Mouse (Mus musculus) layer of hippocampus, adult 9-11 months (tissue): ENCODE data around the gene Babam2.
"Not testable (repeated sequence)": the region's sequence is repeated elsewhere in the genome, so short reads cannot be mapped to it uniquely, and the experiment has no call there.

Experiments used
- DNase-seq: peaks from one replicate; pipeline ENCODE4 v3.0.0; 2022

The Babam2 gene

DNA sequence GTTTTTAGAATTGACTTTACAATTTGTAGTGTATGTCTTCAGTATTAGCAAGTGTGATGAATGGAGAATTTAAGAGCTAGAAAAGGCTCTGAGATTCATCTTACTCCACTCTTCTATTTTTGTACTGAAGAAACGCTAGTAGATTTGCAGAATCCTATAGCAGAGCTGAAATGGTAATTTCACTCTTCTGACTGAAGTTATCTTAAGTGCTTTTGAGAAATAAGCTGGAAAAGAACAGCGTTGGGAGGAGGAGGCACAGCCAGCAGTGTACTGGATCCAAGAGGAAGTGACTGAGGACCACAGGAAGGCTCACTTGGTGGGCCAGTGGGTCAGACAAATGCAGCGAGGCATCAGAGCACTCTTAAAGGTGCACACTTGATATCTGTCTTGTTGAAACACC is 90.1 kb downstream of the Babam2 start:
- no peak for DNase-seq

DNA sequence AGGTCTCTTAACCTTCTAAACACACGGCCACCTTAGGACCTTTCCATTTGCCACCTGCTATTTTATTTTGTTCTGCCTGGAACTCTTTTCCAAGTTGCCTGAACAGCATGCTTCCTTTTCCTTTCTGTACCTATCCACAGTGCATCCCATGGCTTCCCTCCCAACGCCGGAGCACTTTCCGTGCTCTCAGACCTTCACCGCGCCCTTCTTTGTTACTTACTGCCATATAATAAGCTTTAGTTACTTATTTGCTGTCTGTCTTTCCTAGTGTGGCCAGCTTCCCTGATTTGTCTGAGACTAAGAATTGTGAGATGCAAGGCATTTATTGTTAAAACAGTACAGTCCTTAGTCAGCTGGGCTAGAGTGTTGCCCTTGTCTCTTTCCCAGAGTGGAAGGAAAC is 94.9 kb downstream of the Babam2 start:
- no peak for DNase-seq

DNA sequence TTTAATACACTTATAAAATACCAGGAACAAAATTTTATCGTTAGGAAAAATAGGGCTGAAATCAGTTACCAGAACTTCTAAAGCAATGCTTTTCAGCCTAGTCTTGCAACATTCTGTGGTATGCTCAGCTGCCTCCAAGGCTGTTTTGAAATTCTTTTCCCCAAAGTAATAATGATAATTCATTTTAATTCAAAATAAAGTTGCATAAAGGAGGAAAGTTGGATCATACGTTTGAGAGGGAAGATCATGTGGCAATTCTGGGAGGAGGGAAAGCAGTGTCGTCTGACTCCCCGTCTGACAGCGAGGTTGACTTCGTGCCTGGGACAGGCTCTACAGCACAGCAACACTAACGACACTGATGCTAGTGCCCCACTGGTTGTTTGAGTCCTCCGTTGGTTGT is 95.4 kb downstream of the Babam2 start:
- DNase-seq = no peak

DNA sequence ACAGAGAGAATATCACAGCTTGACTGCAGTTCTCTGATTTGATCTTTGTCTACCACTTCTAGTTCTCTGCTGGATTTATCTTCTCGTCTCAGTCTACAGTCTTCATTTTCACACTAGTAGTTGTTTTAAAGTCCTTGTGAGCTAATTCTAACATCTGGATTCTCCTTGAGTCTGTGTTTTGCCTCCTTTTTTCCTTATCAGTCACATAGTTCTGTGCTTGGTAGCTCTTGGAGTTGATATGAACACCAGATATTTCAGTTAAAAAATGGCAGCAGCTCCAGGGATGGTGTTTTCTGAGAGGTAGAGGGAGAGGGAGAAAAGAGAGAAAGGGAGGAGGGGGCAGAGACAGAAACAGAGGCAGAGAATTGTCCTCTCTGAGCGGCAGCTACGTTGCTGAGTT is 97.9 kb downstream of the Babam2 start:
- no peak for DNase-seq

DNA sequence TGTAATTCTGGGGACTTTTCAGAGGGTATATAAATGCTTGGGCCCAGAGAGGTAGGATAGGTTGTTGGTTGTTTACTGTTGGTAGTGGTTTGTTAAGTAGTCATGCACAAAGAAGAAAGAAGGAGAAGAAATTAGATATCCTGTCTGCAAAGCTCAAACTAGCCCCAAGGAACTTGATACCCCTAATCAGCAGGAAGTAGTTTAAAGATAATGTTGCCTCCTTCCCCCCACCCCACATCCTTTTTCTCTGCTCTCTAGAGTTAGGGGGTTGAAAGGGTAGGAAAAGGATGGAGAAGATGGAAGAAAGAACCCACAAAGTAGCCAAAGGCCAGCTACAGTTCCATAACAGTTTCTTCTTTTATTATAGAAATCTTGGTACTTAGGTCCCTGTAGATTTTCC is 99.5 kb downstream of the Babam2 start:
- DNase-seq = no peak

DNA sequence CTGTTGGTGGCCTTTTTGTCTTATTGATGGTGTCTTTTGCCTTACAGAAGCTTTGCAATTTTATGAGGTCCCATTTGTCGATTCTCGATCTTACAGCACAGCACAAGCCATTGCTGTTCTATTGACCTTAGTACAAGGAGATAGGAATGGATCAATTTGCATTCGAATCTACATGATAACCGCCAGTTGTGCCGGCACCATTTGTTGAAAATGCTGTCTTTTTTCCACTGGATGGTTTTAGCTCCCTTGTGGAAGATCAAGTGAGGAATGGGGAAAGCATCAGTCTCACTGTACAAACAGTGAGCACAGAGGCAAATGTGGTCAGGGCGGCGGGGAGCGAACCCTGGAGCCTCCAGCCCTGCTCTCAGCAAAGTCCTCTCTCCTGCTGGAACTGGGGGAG is 106.7 kb downstream of the Babam2 start:
- DNase-seq = not testable (repeated sequence)

DNA sequence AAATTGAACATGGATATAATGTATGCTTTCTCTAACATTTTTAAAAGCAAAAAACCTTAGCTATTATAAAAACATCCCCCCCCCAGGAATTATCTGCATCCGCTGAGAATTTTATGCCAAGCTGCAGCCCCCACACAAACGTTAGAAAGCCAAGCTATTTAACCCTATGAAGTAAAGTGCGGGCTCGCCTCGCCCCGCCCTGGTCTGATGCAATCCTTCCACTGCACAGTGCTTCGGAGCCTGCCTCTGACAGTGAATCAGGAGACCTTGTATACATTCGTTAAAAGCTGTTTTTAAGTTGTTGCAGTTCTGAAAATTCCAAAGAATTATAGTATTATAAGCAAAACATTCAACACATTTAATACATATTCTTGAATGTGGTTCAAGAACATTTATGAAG is 107.3 kb downstream of the Babam2 start:
- no peak for DNase-seq

DNA sequence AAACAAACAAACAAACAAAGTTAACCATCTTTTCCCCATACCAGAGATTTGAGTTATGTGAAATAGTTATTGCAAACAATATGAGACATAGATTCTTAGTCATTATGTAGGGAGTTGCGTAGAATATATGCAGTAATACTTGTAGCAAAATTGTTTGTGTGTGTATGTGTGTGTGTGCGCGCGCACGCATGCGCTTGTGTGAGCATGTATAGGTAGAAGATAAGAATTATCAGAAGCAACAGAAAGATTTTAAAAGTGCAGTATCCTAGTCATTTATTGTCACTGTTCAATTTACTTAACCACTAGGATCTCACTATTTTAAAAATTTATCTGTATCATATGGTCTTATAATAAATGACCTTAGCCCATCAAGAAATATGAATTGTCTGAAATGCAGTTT is 109.8 kb downstream of the Babam2 start:
- no peak for DNase-seq

DNA sequence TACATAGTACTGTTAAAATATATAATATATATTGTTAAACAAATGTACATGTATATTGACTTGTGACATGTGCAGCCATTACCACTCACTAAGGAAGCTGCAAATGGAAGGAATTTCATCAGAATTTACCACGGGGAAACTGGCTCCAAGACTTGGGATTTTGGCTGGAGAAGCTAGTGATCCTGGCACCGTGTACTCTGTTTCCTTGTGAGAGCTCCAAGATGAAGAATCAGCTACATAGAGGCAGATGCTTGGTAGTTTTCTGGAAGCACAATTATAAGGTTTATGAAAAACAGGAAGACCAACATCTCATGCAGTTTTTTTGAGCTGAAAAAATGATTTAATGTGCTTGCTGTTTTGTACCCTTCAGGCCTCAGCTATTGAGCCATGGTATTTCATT is 110.8 kb downstream of the Babam2 start:
- peak; percentile 38 for DNase-seq

DNA sequence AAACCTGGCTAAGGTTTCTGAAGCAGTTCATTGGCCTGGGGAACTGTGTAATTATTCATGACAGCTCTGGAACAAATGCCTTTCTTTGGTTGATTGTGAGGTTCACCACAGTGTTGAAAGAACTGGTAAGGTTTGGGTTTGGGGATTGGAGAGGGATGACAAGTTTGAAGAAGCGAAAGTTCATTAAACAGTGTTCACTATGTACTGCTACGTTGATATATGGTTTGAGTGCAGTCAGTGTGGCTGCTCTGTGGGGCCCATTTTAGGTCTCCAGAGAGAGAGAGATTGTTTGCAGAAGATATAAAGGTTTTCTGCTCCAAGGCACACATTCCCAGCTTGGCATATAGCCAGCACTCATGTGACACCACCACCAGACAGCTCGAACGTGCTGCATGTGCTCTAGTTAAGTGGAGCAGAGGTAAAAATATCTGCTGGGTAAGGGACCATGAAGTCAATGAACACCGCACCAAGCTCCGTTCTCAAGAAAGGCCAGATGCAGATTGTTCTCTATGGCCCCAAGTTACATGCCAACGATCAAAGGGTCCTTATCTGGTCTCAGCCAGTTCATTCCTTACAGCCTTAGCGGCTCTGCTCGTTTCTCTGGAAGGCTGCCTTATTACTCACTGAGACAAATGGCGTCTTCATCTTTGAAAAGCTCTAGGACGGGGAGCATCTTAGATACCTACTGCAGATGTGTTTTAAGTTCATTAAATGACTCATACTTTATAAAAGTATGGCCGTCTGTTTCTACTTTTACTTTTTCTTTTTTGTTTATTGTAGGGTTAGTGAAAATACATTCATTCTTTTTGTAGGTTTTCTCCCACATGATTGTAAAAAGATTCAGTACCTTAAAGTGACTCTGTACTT is 113.5 kb downstream of the Babam2 start:
- DNase-seq = peak; percentile 28

DNA sequence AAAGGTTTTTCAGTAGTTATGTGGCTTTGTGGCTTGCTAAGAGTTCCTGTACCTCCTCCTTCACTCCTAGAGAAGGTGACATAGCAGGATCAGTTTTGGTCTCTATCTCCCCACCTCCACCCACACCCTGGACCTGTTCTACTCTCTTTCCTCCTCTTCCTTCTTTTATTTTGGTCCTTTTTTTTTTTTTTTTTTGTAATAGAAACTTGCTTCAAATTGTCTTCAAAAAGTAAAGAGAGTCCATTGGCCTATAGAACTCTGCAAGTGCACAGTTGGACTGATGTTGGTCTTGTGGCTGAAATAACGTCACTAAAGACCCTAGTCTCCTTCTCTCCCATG is 114.1 kb downstream of the Babam2 start:
- no peak for DNase-seq

DNA sequence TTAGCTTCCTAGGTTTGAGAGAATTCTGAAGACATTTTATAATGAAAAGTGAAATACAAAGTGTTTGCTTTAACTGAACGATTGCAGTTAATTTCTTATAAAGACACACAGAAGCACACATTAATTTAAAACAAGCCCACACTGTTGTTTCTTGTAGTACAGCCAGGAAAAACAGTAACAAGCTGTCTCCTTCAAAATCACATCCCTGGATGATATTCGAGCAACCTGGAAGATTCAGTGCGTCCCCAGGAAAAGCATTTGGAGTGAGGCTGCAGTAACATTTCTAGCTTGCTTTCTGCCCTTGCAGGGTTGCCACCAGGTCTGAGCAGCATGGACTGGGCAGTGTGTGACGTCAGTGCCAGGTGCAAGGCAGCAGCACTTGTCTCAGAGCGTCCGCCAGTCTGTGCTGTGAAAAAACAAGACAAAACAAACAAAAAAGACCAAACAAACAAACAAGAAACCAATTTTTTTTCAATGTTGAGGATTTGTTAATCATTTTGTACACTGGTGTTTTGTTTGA is 115.7 kb downstream of the Babam2 start:
- peak; percentile 42 for DNase-seq

DNA sequence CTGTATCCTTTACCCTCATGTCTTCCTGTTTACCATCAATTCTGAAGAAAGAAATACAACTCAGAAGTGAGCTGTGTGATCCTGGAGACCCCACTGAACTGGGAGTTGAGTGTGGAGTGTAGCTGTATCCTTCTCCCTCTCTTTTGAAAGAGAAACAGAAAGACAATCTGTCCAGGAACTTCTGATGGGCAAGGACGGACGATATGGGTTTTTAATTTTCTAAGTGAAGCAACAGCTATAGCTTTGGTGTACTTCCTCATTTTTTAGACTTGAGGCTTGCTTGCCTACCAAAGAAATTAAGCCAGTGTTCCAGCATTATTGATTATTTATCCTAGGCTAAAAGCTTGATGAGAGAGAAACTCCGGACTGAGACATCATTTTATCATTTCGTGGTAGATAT is 116.6 kb downstream of the Babam2 start:
- DNase-seq = no peak

DNA sequence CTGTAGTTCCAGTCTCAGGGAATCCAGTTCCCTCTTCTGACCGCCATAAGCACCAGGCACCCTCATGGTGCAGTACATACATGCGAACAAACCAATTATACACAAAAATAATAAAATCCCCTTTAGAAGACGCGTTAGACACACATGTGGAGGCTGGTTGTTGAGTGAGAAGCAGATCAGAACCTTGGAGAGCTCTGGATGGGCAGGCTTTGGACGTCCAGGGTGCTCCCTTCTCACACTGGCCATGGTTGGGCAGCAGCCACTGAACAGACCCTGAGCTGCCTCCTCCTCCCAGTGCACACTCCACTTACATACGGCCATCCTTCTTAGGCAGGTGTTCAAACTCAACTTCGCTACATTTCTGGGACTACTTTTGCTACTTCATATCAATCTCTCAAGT is 117.6 kb downstream of the Babam2 start:
- no peak for DNase-seq

DNA sequence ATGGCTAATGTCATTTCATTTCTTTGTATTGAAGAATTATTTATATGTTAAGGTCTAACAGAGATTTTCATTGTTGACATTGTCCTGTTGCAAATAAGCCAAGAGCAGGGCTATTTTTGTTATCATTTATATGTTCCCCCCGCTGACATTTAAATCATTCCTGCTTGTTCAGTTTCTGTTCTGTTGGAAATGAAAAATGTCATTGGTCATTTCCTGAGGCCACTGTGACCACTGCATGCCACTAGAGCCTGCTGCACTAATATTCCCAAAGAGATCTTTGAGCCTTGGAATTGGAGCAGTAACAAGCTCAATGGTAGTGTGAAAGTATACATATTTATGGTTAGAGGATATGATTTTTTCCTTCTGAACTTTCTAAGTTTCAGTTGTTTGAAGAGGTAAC is 118.6 kb downstream of the Babam2 start:
- no peak for DNase-seq

DNA sequence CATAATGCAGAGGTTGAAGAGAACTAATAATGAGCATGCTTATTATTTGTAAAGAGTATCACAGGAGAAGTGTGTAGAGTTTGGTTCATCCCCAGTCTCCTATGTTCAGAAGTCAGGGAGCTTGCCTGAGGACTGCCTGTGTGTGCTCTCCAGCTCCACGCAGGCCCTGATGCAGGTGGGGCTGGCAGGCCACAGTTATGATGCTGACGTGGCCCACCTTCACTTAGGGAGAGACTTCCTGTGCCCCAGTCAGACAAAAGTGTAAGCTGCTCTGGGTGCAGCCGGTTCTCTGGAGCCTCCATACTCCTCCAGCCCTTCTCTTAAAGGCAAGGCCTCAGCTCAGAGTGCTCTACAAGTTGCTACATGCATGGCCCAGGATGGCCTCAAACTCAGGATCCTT is 123.3 kb downstream of the Babam2 start:
- DNase-seq = no peak

DNA sequence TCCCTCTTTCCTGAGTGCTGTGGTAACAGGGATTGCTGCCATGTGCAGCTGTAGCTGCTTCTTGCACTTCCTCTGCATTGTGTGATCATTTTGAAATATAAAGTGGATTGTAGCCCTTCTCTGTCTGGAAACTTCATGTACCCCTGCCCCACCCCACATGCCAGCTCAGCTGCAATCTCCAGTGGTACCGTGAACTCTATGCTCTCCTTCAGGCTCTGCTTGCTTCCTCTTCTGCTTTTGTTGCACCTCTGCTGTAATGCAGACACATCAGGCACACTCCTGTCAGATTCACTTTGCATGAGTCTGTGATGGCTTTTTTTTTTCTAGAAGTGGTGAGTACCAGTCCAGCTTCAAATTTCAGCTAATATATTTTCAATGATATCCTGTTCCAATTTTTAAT is 123.7 kb downstream of the Babam2 start:
- DNase-seq = no peak

DNA sequence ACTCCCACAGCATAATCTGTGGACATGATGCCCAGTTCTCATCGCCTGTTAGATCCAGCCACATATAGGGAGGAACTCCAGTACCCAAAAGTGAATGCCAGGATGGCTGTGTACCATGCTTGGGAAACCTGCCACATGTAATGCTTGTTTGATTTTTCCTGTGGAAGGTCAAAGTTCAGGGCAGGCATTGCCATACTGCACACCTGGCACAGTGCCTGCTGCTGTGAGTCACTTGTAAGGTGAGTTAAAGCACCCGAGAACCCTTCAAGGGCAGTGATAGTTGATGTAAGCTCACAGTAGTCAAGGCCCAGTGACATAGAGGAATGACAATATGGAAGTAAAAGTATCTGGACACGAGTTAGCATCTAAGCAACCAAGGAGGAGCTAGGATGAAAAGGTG is 126.2 kb downstream of the Babam2 start:
- DNase-seq = no peak

DNA sequence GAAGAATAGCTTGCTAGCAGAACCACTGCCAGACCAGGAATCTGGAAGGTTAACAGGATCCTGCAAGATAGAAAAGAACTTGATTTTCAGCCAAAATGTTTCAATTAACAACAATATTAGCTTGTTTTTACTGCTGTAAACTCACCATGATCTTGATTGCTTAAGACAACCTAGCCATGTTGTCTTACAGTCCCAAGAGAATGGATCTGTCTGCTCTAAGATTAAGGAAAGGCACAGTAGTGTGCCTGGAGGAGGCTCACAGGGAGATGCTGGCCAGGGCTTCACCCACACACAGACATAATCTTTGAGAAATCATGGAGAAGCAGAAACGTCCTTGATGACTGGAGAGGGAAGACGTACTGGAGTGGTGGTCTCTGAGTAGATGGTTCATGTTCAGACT is 126.6 kb downstream of the Babam2 start:
- no peak for DNase-seq

DNA sequence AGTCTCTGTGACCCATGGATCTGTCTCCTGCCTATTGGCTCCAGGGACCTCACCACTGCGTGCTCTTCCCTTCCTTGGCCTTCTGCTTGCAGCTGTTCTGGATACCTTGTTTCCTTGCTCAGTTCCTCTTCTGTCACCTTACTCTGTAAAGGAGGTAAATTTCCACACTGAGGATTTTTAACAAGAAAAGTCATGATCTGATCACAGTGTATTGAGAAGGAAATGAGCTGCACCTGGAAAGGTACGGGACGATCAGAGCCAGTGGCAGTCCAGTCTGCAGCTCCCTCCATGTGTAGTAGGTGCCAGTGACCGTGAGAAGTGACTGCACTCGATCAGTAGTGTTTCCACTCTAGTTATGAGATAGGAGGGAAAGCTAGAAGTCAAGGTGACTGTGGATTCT is 129.8 kb downstream of the Babam2 start:
- DNase-seq = no peak

DNA sequence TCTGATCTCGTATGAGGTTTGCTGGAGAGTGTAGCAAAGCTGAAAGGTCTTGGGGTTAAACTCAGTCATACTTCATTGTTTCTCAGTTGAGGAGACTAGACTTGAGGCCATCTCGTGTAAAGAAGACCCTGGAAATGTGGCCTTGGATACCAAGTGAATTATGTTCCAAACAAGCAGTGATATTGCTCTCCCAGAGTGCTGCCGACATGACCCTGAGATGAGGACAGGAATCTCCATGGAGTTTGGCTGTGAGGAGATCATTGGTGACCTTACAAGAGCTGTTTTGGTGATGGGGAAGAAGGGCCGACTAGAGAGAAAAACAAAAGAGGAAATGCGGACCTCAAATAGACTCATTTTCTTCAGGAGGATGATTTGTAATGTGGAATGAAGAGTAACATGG is 130.4 kb downstream of the Babam2 start:
- no peak for DNase-seq

DNA sequence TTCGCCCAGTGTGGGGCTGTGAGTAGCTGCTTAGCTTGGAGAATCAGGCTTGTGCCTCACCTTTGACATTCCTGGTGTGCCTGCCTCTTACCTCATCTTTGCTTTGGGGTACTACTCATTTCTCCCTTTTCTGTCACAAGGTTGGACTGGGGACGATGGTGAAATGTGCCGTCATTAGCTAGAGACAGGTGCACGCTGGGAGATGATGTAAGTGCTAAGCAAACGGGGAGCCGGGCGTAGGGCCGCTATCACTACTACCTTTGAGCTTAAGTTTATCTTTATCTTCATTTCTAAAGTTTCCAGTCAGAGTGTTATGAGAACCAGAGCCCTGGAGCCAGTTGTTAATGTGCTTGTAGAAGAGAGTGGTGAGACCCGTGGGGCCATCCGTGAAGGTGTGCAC is 131.3 kb downstream of the Babam2 start:
- no peak for DNase-seq

DNA sequence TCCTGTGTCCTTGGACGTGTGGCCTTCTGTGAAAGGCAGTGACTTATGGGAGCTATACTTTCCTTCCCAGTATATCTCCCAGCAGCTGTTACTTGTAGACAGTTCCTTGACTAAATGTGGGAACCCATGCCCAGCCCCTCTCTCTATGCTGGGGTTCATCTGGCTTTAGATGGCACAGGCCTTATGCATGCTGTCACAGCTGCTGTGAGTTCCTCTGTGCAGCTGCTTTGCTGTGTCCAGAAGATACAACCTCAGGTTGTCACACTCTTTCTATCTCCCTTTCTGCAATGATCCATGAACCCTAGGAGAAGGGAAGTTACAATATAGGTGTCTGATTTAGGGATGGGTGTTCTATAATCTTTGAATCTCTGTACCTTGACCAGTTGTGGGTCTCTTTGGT is 132.1 kb downstream of the Babam2 start:
- DNase-seq = no peak

DNA sequence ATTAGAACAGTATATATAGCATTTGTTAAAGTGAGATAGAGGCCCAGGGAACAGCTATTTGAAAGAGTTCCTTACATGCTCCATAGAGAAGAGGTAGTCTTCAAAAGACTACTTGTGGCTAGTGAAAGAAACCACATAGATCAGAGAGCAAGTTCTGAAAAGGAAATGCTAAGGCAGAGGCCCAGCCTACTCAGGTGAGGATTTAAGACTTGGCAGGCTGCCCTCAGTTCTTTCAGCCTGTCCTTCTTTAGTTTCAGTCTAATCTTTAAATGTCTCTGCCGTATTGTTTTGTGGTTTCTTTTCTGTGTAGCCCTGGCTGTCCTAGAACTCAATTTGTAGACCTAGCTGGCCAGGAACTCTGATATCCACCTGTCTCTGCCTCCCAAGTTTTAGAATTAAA is 134.1 kb downstream of the Babam2 start:
- DNase-seq = no peak

DNA sequence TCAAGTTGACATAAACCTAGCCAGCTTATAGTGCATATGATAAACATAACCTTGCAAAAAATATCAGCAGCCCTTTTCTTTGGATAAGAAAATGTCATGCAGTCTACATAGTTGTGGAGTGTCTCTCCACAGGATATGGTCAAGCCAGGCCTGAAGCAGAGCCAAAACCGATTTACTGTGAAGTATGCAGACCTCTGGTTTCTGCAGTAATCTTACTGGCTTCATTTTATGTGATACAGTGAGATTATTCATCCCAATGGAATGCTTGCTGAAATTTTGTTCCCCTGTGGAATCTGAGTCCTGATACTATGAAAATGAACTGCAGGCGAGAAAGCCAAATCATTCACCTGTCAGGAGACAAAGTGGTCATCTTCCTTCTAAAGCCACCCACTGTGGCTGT is 138.2 kb downstream of the Babam2 start:
- no peak for DNase-seq
